Mouse (Mus musculus): ENCODE data around the gene Bak1.

Gene Bak1

DNA sequence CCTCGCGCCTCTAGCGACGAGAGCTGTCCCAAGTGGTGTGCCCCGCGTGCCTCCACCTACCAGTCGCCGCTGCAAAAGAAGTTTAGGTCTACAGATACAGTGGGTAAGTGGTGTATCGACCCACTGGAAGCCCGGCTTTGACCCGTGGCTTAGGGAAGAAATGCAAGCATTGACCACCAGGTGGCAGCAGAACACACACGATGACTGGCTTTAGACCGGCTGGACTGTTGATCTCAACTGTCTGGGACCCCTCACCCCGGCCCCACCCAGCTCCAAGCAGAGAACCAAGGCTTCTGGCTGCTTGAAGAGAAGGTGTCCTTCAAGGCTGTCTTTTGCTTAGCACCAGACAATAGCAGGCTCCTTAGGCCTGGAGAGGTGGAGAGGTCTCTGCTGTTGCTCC, 4.1 kb upstream of the Bak1 start:
- Histone ChIP-seq H3K4me1 (replicated peaks; ENCODE audit: low read depth, low read length) (peaks cover 88% of the 10 kb centered on the region), H3K9me3 (ENCODE audit: low read length) (peaks cover 8% of the 10 kb centered on the region; the same call in 1 of the 2 replicates), H3K36me3 (ENCODE audit: insufficient read depth, low read length) (no peaks in the 10 kb centered on the region), H3K4me3 (replicated peaks; ENCODE audit: low read length) (peak overlapping the region; percentile 62), H3K27me3 (ENCODE audit: insufficient read depth, low read length) (no peaks in the 10 kb centered on the region)
- peak; percentile 84 for TF ChIP-seq CTCF (conservative IDR thresholded peaks at IDR 0.05; ENCODE audit: low read length)
- no peak for TF ChIP-seq POU5F1 (IDR thresholded peaks at IDR 0.05; ENCODE audit: borderline replicate concordance, low read length)

- Histone ChIP-seq H3K36me3 (ENCODE audit: insufficient read depth, low read length) (no peaks in the 10 kb centered on the region), H3K4me1 (replicated peaks; ENCODE audit: low read depth, low read length) (peaks cover 89% of the 10 kb centered on the region), H3K4me3 (replicated peaks; ENCODE audit: low read length) (peak overlapping the region; percentile 62), H3K9me3 (ENCODE audit: low read length) (peaks cover 8% of the 10 kb centered on the region; the same call in 1 of the 2 replicates), H3K27me3 (ENCODE audit: insufficient read depth, low read length) (no peaks in the 10 kb centered on the region)
- no peak for TF ChIP-seq CTCF (conservative IDR thresholded peaks at IDR 0.05; ENCODE audit: low read length)
These were observed 3.5 kb upstream of the Bak1 start for GRCm38 (mm10) chr17:27032328-27032727.

- no peak overlapping the region for H3K4me3 ChIP-seq (replicated peaks; ENCODE audit: low read length)
- peaks cover 8% of the 10 kb centered on the region; the same call in 1 of the 2 replicates for H3K9me3 ChIP-seq (ENCODE audit: low read length)
- H3K27me3 ChIP-seq (ENCODE audit: insufficient read depth, low read length): no peaks in the 10 kb centered on the region
- peaks cover 89% of the 10 kb centered on the region for H3K4me1 ChIP-seq (replicated peaks; ENCODE audit: low read depth, low read length)
- peaks cover 14% of the 10 kb centered on the region for H3K36me3 ChIP-seq (ENCODE audit: insufficient read depth, low read length)
- TF ChIP-seq NANOG (IDR thresholded peaks at IDR 0.05; ENCODE audit: borderline replicate concordance, low read length): no peak
- no peak for TF ChIP-seq CTCF (conservative IDR thresholded peaks at IDR 0.05; ENCODE audit: low read length)
- no peak for TF ChIP-seq POU5F1 (IDR thresholded peaks at IDR 0.05; ENCODE audit: borderline replicate concordance, low read length)
These were observed 2.1 kb upstream of the Bak1 start for GRCm38 (mm10) chr17:27030896-27031295.

DNA sequence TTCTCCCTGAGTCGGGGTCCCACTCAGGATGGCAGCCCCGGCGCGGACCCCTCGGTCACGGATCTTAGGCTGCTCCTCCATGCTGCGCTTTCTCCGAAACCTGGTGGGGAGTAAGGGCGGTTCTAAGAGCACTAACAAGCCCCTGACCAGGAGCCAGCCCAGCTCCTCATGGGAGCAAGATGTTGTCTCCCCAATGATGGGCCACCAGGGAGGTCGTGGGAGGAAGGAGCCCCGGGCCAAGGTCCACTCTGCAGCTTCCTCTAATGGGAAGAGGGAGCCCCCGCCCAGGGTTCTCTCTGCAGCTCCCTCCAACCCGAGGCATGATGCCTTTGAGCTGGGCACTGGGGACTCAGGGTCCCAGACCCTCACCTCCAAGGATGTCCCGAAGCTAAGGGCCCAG, 622 bp upstream of the Bak1 start:
- Histone ChIP-seq H3K27me3 (ENCODE audit: insufficient read depth, low read length) (no peaks in the 10 kb centered on the region), H3K36me3 (ENCODE audit: insufficient read depth, low read length) (peaks cover 26% of the 10 kb centered on the region), H3K4me3 (replicated peaks; ENCODE audit: low read length) (peak overlapping the region; percentile 39), H3K4me1 (replicated peaks; ENCODE audit: low read depth, low read length) (peaks cover 85% of the 10 kb centered on the region), H3K9me3 (ENCODE audit: low read length) (peaks cover 8% of the 10 kb centered on the region; the same call in 1 of the 2 replicates)
- TF ChIP-seq CTCF (conservative IDR thresholded peaks at IDR 0.05; ENCODE audit: low read length): no peak
- TF ChIP-seq POU5F1 (IDR thresholded peaks at IDR 0.05; ENCODE audit: borderline replicate concordance, low read length): no peak
- no peak for TF ChIP-seq NANOG (IDR thresholded peaks at IDR 0.05; ENCODE audit: borderline replicate concordance, low read length)

DNA sequence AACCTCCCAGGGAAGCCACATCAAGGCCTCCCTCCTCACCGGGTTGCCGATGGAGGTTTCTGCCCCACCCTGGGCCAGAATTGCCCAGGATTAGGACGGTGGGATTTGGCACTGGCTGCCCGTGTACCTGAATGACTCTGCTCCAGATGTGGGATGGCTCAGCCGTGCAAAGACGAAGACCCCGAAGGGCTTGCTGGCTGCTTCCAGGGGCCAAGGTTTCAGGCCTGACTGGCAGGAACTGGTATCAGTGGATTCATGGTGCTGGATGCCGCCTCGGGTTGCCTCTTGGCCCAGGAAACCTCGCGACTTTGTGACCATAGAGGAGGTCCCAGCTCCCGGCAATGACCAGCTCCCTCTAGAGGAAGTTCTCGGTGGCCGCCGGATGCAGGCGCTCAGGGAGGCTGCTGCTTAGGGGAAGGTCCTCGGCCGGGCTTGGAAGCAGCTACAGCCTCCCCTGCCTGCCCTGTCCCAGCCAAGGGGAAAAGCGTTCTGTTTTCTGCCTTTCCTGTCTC, 469 bp downstream of the Bak1 start:
- Histone ChIP-seq H3K4me3 (replicated peaks; ENCODE audit: low read length) (peak overlapping the region; percentile 89), H3K9me3 (ENCODE audit: low read length) (peaks cover 8% of the 10 kb centered on the region; the same call in 1 of the 2 replicates), H3K4me1 (replicated peaks; ENCODE audit: low read depth, low read length) (peaks cover 80% of the 10 kb centered on the region), H3K27me3 (ENCODE audit: insufficient read depth, low read length) (no peaks in the 10 kb centered on the region), H3K36me3 (ENCODE audit: insufficient read depth, low read length) (peaks cover 37% of the 10 kb centered on the region)
- TF ChIP-seq CTCF (conservative IDR thresholded peaks at IDR 0.05; ENCODE audit: low read length): peak; percentile 29
- TF ChIP-seq NANOG (IDR thresholded peaks at IDR 0.05; ENCODE audit: borderline replicate concordance, low read length): no peak
- TF ChIP-seq POU5F1 (IDR thresholded peaks at IDR 0.05; ENCODE audit: borderline replicate concordance, low read length): no peak

GRCm38 (mm10) chr17:27027460-27028283, 1.1 kb downstream of the Bak1 start:
- H3K27me3 ChIP-seq (ENCODE audit: insufficient read depth, low read length): no peaks in the 10 kb centered on the region
- no peak for TF ChIP-seq CTCF (conservative IDR thresholded peaks at IDR 0.05; ENCODE audit: low read length)
- TF ChIP-seq NANOG (IDR thresholded peaks at IDR 0.05; ENCODE audit: borderline replicate concordance, low read length): no peak
- TF ChIP-seq POU5F1 (IDR thresholded peaks at IDR 0.05; ENCODE audit: borderline replicate concordance, low read length): no peak
- peak overlapping the region; percentile 89 for H3K4me3 ChIP-seq (replicated peaks; ENCODE audit: low read length)
- peaks cover 78% of the 10 kb centered on the region for H3K4me1 ChIP-seq (replicated peaks; ENCODE audit: low read depth, low read length)
- H3K9me3 ChIP-seq (ENCODE audit: low read length): peaks cover 8% of the 10 kb centered on the region; the same call in 1 of the 2 replicates
- peaks cover 41% of the 10 kb centered on the region for H3K36me3 ChIP-seq (ENCODE audit: insufficient read depth, low read length)

DNA sequence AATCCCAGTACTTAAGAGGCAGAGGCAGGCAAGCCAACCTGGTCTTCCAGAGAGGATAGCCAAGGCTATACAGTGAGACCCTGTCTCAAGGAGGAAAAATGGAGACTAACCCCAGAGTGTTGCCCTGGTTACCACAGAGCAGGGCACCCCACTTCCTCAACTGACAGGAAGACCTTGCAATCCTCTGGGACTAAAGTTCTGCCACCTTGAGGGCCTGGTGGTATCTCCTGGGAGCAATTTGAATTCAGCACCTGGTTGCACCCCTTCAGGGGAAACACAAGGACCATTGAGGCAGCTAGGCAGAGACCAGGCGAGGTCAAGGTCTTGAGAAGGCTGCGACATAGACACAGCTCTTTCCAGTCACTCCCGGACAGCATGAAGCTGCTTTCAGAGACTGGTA, 2.9 kb downstream of the Bak1 start:
- Histone ChIP-seq H3K27me3 (ENCODE audit: insufficient read depth, low read length) (no peaks in the 10 kb centered on the region), H3K4me3 (replicated peaks; ENCODE audit: low read length) (no peak overlapping the region)
- TF ChIP-seq NANOG (IDR thresholded peaks at IDR 0.05; ENCODE audit: borderline replicate concordance, low read length) (no peak), CTCF (conservative IDR thresholded peaks at IDR 0.05; ENCODE audit: low read length) (no peak), POU5F1 (IDR thresholded peaks at IDR 0.05; ENCODE audit: borderline replicate concordance, low read length) (no peak)

DNA sequence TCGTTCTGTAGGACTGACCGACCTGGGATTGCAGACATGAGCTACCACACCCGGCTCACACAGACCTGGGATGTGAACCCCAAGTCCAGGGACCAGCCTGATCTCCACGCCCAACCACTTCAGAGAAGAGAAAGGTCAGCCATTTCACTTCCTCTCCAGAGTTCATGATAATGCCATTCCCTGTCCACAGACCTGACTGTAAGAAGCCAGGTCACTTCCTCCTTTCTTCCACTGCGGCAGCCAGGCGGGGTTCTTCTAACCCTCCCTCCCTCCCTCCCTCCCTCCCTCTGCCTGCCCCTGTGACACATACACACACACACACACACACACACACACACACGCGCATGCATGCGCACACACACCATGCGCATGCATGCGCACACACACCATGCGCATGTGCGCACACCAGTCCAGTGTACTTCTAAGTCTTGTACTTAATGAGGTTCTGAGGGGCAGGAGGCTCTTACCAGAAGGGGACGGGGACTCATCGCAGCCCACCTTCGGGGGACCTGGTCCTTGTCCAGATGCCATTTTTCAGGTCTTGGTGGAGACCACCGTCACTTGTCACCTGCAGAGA, 3.4 kb downstream of the Bak1 start:
- Histone ChIP-seq H3K27me3 (ENCODE audit: insufficient read depth, low read length) (no peaks in the 10 kb centered on the region), H3K36me3 (ENCODE audit: insufficient read depth, low read length) (peaks cover 58% of the 10 kb centered on the region), H3K9me3 (ENCODE audit: low read length) (no peaks in the 10 kb centered on the region), H3K4me1 (replicated peaks; ENCODE audit: low read depth, low read length) (peaks cover 80% of the 10 kb centered on the region), H3K4me3 (replicated peaks; ENCODE audit: low read length) (no peak overlapping the region)
- no peak for TF ChIP-seq POU5F1 (IDR thresholded peaks at IDR 0.05; ENCODE audit: borderline replicate concordance, low read length)
- TF ChIP-seq NANOG (IDR thresholded peaks at IDR 0.05; ENCODE audit: borderline replicate concordance, low read length): no peak
- TF ChIP-seq CTCF (conservative IDR thresholded peaks at IDR 0.05; ENCODE audit: low read length): no peak

More for the DNA sequence above, 2.9 kb downstream of the Bak1 start:
- H3K36me3 ChIP-seq (ENCODE audit: insufficient read depth, low read length): peaks cover 58% of the 10 kb centered on the region
- no peaks in the 10 kb centered on the region for H3K9me3 ChIP-seq (ENCODE audit: low read length)
- peaks cover 86% of the 10 kb centered on the region for H3K4me1 ChIP-seq (replicated peaks; ENCODE audit: low read depth, low read length)

Data from E14TG2a.4 (cell line).